Mouse (Mus musculus) neural tube, embryonic 11.5 days (tissue): ENCODE results near the gene Trim39. TPM values are rescaled to one million over a fixed set of nuclear protein-coding genes. Genes with fewer than 3 reads are reported as not detected.

Experiments
- ATAC-seq: fragments of 200-750 bp; cut with Nextera tagmentation; 2 replicates; pipeline ENCODE4 v1.8.0; 2017; ENCODE audit warnings: moderate number of reproducible peaks, mild to moderate bottlenecking, moderate TSS enrichment, moderate library complexity; ENCODE audit not compliant: insufficient read depth, low FRiP score, low TSS enrichment
- DNase-seq: peaks from one replicate; pipeline ENCODE4 v3.0.0-alpha.2; 2015; ENCODE audit warnings: low spot score
- H3K27ac ChIP-seq: fragments of 300-500 bp; sonication (generic); 2 replicates; pipeline ENCODE4 v1.5.1; 2014; ENCODE audit warnings: low read depth, mild to moderate bottlenecking, low read length
- H3K27me3 ChIP-seq: fragments of 300-500 bp; sonication (generic); 2 replicates; pipeline ENCODE4 v1.6.1; 2014; ENCODE audit warnings: mild to moderate bottlenecking, low read length, mixed read lengths; ENCODE audit not compliant: control insufficient read depth, insufficient read depth
- H3K36me3 ChIP-seq: fragments of 300-500 bp; sonication (generic); 2 replicates; pipeline ENCODE4 v1.6.1; 2014; ENCODE audit warnings: mild to moderate bottlenecking, low read length, moderate library complexity, mixed read lengths; ENCODE audit not compliant: control insufficient read depth, insufficient read depth
- H3K4me1 ChIP-seq: fragments of 300-500 bp; sonication (generic); 2 replicates; pipeline ENCODE4 v1.6.1; 2014; ENCODE audit warnings: low read length, mixed read lengths; ENCODE audit not compliant: control insufficient read depth, insufficient read depth
- H3K4me2 ChIP-seq: fragments of 300-500 bp; sonication (generic); 2 replicates; pipeline ENCODE4 v1.6.1; 2014; ENCODE audit warnings: low read depth, mild to moderate bottlenecking, moderate library complexity
- H3K4me3 ChIP-seq: fragments of 300-500 bp; sonication (generic); 2 replicates; pipeline ENCODE4 v1.5.1; 2014; ENCODE audit warnings: low read depth, low read length
- H3K9ac ChIP-seq: fragments of 300-500 bp; sonication (generic); 2 replicates; pipeline ENCODE4 v1.6.1; 2014; ENCODE audit warnings: mild to moderate bottlenecking, low read length
- H3K9me3 ChIP-seq: fragments of 300-500 bp; sonication (generic); 2 replicates; pipeline ENCODE4 v1.6.1; 2016; ENCODE audit warnings: low read length; ENCODE audit not compliant: control insufficient read depth
- WGBS: fragments of 180-500 bp; shearing (Covaris S2); extraction: QIAGEN DNeasy Blood & Tissue Kit; methylation state at CpG from one replicate; pipeline ENCODE4 v1.1.7; 2014; 5-methylcytosine and 5-hydroxymethylcytosine counted together
- polyA plus RNA-seq: library from polyadenylated mRNA; unstranded; fragments of >200 nt; fragmentation: Nextera tagmentation; extraction: Ambion mirVana; gene quantifications from 2 replicates; pipeline ENCODE4 v1.2.1, GENCODE M21; 2014

Trim39 gene
- polyA plus RNA-seq, 1 experiment from 2014 or later = 18.0 TPM

GRCm38 (mm10) chr17:36274776-36275175, 2.7 kb upstream of the Trim39 start:
- DNase-seq = no peak
- peaks cover 14% of the 10 kb centered on the region for H3K4me1 ChIP-seq
- no peak overlapping the region for H3K9ac ChIP-seq
- H3K4me2 ChIP-seq = no peak overlapping the region
- no peaks in the 10 kb centered on the region for H3K27me3 ChIP-seq
- no peaks in the 10 kb centered on the region for H3K9me3 ChIP-seq
- no peak for ATAC-seq
- 94% methylated on average over 4 of the region's 4 CpGs for WGBS
- H3K36me3 ChIP-seq = peaks cover 2% of the 10 kb centered on the region
- H3K4me3 ChIP-seq = no peak overlapping the region
- H3K27ac ChIP-seq = no peak overlapping the region

GRCm38 (mm10) chr17:36273796-36274195, 1.7 kb upstream of the Trim39 start:
- Histone ChIP-seq H3K9ac (no peak overlapping the region), H3K4me2 (no peak overlapping the region), H3K36me3 (peaks cover 2% of the 10 kb centered on the region), H3K4me1 (peaks cover 16% of the 10 kb centered on the region), H3K27ac (no peak overlapping the region), H3K4me3 (no peak overlapping the region), H3K9me3 (no peaks in the 10 kb centered on the region), H3K27me3 (no peaks in the 10 kb centered on the region)
- WGBS = 92% methylated on average over 4 of the region's 4 CpGs
- DNase-seq (no peak), ATAC-seq (no peak)

GRCm38 (mm10) chr17:36272643-36273366, 758 bp upstream of the Trim39 start:
- H3K27me3 ChIP-seq = no peaks in the 10 kb centered on the region
- no peaks in the 10 kb centered on the region for H3K9me3 ChIP-seq
- no peak overlapping the region for H3K27ac ChIP-seq
- peak overlapping the region; percentile 97; the same call in 1 of the 2 replicates for H3K9ac ChIP-seq
- ATAC-seq (no peak), DNase-seq (no peak)
- WGBS = 90% methylated on average over 9 of the region's 9 CpGs
- H3K4me1 ChIP-seq = peaks cover 16% of the 10 kb centered on the region
- H3K4me3 ChIP-seq = peak overlapping the region; percentile 93
- peak overlapping the region; percentile 85 for H3K4me2 ChIP-seq
- H3K36me3 ChIP-seq = peaks cover 2% of the 10 kb centered on the region

GRCm38 (mm10) chr17:36270956-36271585, 976 bp downstream of the Trim39 start:
- peak overlapping the region; percentile 97 for H3K9ac ChIP-seq
- H3K9me3 ChIP-seq = no peaks in the 10 kb centered on the region
- peak overlapping the region; percentile 93 for H3K4me3 ChIP-seq
- under 1% methylated on average over 50 of the region's 84 CpGs for WGBS
- H3K4me1 ChIP-seq = peaks cover 16% of the 10 kb centered on the region
- peak; percentile 92 for DNase-seq
- H3K4me2 ChIP-seq = peak overlapping the region; percentile 85
- H3K36me3 ChIP-seq = peaks cover 10% of the 10 kb centered on the region
- no peaks in the 10 kb centered on the region for H3K27me3 ChIP-seq
- peak; percentile 94 for ATAC-seq
- peak overlapping the region; percentile 79 for H3K27ac ChIP-seq

- peaks cover 17% of the 10 kb centered on the region for H3K36me3 ChIP-seq
- DNase-seq = no peak
- 82% methylated on average over 5 of the region's 5 CpGs for WGBS
These were observed 6.2 kb downstream of the Trim39 start for GRCm38 (mm10) chr17:36265834-36266233.

DNA sequence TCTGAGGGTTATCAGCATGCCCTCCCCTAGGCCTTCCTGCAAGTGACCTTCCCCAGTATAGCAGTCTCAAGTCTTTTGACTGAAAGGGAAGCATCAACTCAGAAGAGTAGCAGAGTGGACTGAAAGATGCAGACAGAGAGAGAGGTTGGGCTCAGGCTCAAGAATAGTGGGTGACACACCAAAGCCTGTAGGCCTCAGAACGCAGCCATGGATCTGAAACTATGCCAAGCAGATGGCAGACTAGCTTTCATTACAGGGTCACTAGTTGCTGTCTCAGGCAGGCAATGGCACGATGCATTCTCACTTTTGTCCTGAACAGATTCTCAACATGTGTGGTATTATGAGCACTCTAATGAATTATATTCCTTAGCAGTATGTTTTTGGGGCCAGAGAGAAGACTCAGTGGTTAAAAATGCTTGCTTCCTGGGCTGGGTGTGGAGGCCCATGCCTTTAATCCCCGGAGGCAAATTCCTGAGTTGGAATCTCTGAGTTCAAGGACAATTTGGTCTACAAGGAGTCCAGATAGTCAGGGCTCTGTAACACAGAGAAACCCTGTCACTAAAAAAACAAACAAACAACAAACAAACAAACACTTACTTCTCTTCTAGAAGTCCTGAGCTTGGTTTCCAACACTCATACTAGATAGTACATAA, 7.6 kb downstream of the Trim39 start:
- Histone ChIP-seq H3K4me1 (no peaks in the 10 kb centered on the region), H3K4me2 (no peak overlapping the region), H3K9ac (no peak overlapping the region), H3K9me3 (no peaks in the 10 kb centered on the region), H3K4me3 (no peak overlapping the region), H3K27me3 (no peaks in the 10 kb centered on the region), H3K36me3 (peaks cover 19% of the 10 kb centered on the region), H3K27ac (no peak overlapping the region)
- ATAC-seq (no peak), DNase-seq (no peak)
- WGBS = 91% methylated on average over 3 of the region's 3 CpGs

More at GRCm38 (mm10) chr17:36265834-36266233, 6.2 kb downstream of the Trim39 start:
- Histone ChIP-seq H3K4me3 (no peak overlapping the region), H3K27ac (no peak overlapping the region), H3K4me1 (0 out of 2 replicates have a peak, but pooled peaks cover 9% of the 10 kb centered on the region), H3K27me3 (no peaks in the 10 kb centered on the region), H3K9ac (no peak overlapping the region), H3K9me3 (no peaks in the 10 kb centered on the region), H3K4me2 (no peak overlapping the region)
- no peak for ATAC-seq

- peaks cover 13% of the 10 kb centered on the region for H3K36me3 ChIP-seq
- no peak overlapping the region for H3K27ac ChIP-seq
- no peak overlapping the region for H3K4me3 ChIP-seq
- H3K27me3 ChIP-seq = no peaks in the 10 kb centered on the region
- no peaks in the 10 kb centered on the region for H3K9me3 ChIP-seq
- DNase-seq (no peak), ATAC-seq (no peak)
- H3K4me2 ChIP-seq = no peak overlapping the region
- WGBS = 89% methylated on average over 9 of the region's 9 CpGs
- H3K4me1 ChIP-seq = 0 out of 2 replicates have a peak, but pooled peaks cover 2% of the 10 kb centered on the region
- H3K9ac ChIP-seq = no peak overlapping the region
These were observed 10.4 kb downstream of the Trim39 start for GRCm38 (mm10) chr17:36261511-36262166.

- ATAC-seq (no peak), DNase-seq (no peak)
- Histone ChIP-seq H3K36me3 (peaks cover 6% of the 10 kb centered on the region), H3K4me1 (0 out of 2 replicates have a peak, but pooled peaks cover 2% of the 10 kb centered on the region), H3K9me3 (no peaks in the 10 kb centered on the region), H3K27ac (peak within 1 kb of the TSS; percentile 67), H3K4me2 (peak within 1 kb of the TSS; percentile 52), H3K27me3 (no peaks in the 10 kb centered on the region), H3K9ac (peak within 1 kb of the TSS; percentile 86), H3K4me3 (peak within 1 kb of the TSS; percentile 72)
- 57% methylated on average over 6 of the region's 6 CpGs for WGBS
These were observed 14.1 kb downstream of the Trim39 start, which contains the start of gene Rpp21 for GRCm38 (mm10) chr17:36257969-36258368. Gene Rpp21, minus strand, starts transcription at chr17:36258069.
